Mouse (Mus musculus): ENCODE data around the gene Nav2. TPM values are rescaled to one million over a fixed set of nuclear protein-coding genes. Genes with fewer than 3 reads are reported as not detected.

Gene Nav2
- polyA plus RNA-seq (2012; ENCODE audit: low replicate concordance) = 2.0 and 6.0 TPM in 2 replicates

DNA sequence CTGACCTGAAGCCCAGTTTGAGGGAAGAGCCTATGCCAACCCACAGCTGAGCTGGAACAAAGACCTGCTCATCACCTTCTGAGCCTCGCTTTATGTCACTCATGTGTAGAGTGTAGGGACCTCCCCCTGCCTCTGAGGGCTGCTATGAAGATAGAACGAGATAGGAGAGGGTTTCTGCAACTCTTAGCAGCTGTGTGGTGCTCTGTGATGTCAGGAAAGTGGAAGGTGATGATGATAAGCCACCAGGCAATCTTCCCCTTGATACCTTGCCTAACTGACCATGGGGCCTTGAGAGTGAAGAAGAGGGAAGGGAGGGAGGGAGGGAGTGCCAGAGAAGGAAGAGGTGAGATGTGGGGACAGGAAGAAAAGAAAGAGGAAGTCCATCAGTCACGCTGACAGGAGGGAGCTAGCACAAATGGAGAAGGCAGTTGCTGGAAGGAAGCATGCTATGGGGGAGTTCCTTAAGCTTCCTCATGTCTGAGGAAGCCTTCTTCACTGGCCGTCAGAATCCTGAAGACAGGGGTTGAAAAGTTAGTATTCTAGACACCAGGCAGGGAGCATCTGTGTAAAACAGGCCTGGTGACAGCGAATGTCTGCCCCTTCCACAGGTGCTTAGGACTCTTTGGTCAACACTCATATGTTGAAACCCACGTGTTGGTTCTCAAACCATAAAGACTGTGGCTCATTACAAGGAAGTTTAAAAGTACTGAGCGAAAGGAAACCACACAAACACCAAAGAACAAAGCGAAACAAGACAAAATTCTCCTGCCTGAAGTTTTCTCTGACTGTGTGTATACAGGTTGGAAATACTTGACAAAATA, at the start of gene Nav2:
Gene Nav2 (plus strand): TSS at position 196 of the 821 bp plus-strand sequence.

DNA sequence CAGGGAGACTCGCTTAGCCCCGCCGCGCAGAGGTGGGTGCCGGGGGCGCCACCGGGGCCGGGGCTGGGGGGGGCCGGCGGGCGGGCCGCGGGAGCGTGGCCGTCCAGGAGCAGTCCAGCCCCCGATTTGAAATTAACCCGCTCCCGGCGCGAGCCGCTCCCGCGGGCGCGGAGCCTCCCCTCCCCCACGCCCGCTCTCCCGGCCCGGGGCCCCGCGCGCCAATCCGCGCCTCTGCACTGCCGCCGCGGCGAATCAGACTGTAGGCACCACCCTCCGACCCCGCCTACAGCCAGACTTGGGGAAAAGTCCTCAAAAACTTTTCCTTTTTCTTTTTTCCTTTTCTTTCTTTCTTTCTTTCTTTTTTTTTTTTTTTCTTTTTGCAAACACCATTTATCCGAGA, 27.0 kb upstream of the Nav2 start, which contains the start of gene E2f8:
Gene E2f8 (minus strand): TSS at position 111 of the 400 bp plus-strand sequence.

DNA sequence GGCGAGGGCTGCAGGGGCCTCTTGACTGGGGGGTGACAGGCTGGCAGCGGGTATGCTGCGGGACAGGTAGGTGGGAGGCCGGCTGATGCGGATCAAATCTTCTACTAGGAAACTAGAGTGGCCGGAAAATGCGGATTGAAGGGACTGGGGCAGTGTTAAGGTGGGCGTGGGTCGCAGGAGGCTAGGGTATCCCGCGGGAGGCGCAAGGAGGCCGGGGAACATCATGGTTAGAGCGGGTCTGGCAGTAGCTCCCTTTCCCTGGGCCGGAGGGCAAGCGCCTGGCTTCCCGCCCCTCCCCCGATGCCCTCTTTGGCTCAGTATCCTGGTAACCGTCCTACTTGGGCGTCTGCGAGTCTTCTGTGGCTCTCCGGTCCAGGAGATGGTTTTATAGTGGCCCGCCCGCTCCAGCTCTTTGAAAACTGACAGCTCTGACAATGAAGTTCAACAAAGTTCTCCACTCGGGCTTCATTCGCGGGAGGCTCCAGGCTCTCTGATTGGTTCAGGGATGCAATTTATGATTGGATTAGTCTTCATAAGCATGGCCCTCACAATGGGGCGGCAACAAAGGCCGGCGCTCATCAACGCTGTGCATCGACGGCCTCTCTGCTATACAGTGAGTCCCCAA, 728.1 kb downstream of the Nav2 start, which contains the start of gene Dbx1:
Gene Dbx1 (minus strand): TSS at position 359 of the 625 bp plus-strand sequence.

Other genes starting within 250 kb of the Nav2 start
- 1.0 and 7.6 TPM in 2 replicates for gene Zdhhc13, start 119.7 kb upstream of the Nav2 start, polyA plus RNA-seq (2012; ENCODE audit: low replicate concordance)
- gene Csrp3, start 60.7 kb upstream of the Nav2 start, polyA plus RNA-seq (2012; ENCODE audit: low replicate concordance) = not detected in 2 replicates
- gene E2f8, start 27.1 kb upstream of the Nav2 start, polyA plus RNA-seq (2012; ENCODE audit: low replicate concordance) = 29.4 and 61.5 TPM in 2 replicates